8 mouse cellular contexts compared by ENCODE assay signal in genomic region chr10:59109015-59109414, GRCm38 (mm10).
A peak's percentile ranks its signal among the peaks of the same experiment; 100 is the strongest.
DNase-seq lines count a peak whose midpoint lies in the region; ATAC-seq and TF ChIP-seq lines count a peak whose summit lies in the region.

No protein-coding gene starts in this region.

- H3K4me1 ChIP-seq in bone marrow, adult 2 months (ENCODE audit: control insufficient read depth, insufficient read depth, low read length), result no peaks in the 10 kb centered on the region
- no peaks in the 10 kb centered on the region for H3K4me1 ChIP-seq in forebrain, embryonic 11.5 days (replicated peaks; ENCODE audit: control insufficient read depth, insufficient read depth, low read length)
- H3K4me1 ChIP-seq in hindbrain, embryonic 16.5 days (ENCODE audit: control insufficient read depth, insufficient read depth, low read depth, low read length), result no peaks in the 10 kb centered on the region
- H3K4me1 ChIP-seq in midbrain, embryonic 13.5 days (replicated peaks), result no peaks in the 10 kb centered on the region
- H3K4me1 ChIP-seq in spleen, adult 2 months (ENCODE audit: control insufficient read depth, insufficient read depth, insufficient read length), result no peaks in the 10 kb centered on the region

- no peak overlapping the region for H3K4me2 ChIP-seq in forebrain, embryonic 11.5 days (ENCODE audit: low read depth, low read length, severe bottlenecking)
- H3K4me2 ChIP-seq in hindbrain, embryonic 16.5 days (ENCODE audit: low read length), result no peak overlapping the region
- H3K4me2 ChIP-seq in midbrain, embryonic 13.5 days (replicated peaks), result no peak overlapping the region

- DNase-seq in cerebellum, adult 18-20 months, result peak; percentile 33 to 49
- DNase-seq in forebrain, embryonic 11.5 days (ENCODE audit: low spot score), result peak; percentile 83
- DNase-seq in left cerebral cortex, postnatal 10 days (ENCODE audit: extremely low spot score in 1 of 2, low spot score in 2 of 2), result peak; percentile 64 to 75
- DNase-seq in spleen, adult 2 months (ENCODE audit: low read depth in 1 of 2, low spot score in 2 of 2), result peak; percentile 22 to 45

- WGBS in bone marrow, adult 2 months, result 10% methylated on average over 2 of the region's 2 CpGs
- WGBS in forebrain, embryonic 11.5 days, result 32% methylated on average over 2 of the region's 2 CpGs
- 40% methylated on average over 2 of the region's 2 CpGs for WGBS in hindbrain, embryonic 16.5 days
- WGBS in midbrain, embryonic 13.5 days, result 37% methylated on average over 2 of the region's 2 CpGs
- 14% methylated on average over 2 of the region's 2 CpGs for WGBS in spleen, adult 2 months

- intact Hi-C loops in left cerebral cortex, postnatal 10 days (cut with DNase I), result loop anchor here (5.0 kb wide), 1 partner anchor 178 kb away; no protein-coding TSS in a partner anchor

- TF ChIP-seq POLR2A in bone marrow, adult 2 months (IDR thresholded peaks at IDR 0.05; ENCODE audit: borderline replicate concordance, control insufficient read depth, low read depth, low read length), result no peak
- no peak for TF ChIP-seq POLR2A in spleen, adult 2 months (IDR thresholded peaks at IDR 0.05; ENCODE audit: low read depth, low read length)

- no peaks in the 10 kb centered on the region for H3K9me3 ChIP-seq in forebrain, embryonic 11.5 days (ENCODE audit: control insufficient read depth, low read length)
- no peaks in the 10 kb centered on the region for H3K9me3 ChIP-seq in hindbrain, embryonic 16.5 days (ENCODE audit: control insufficient read depth, low read length)
- H3K9me3 ChIP-seq in midbrain, embryonic 13.5 days, result no peaks in the 10 kb centered on the region

- no peak overlapping the region for H3K9ac ChIP-seq in forebrain, embryonic 11.5 days (ENCODE audit: low read length)
- H3K9ac ChIP-seq in hindbrain, embryonic 16.5 days (ENCODE audit: low read depth, low read length), result no peak overlapping the region
- H3K9ac ChIP-seq in midbrain, embryonic 13.5 days (replicated peaks), result no peak overlapping the region

- no peak overlapping the region for H3K4me3 ChIP-seq in bone marrow, adult 2 months (replicated peaks; ENCODE audit: control insufficient read depth, low read depth, low read length)
- H3K4me3 ChIP-seq in forebrain, embryonic 11.5 days (ENCODE audit: low read depth, low read length), result no peak overlapping the region
- no peak overlapping the region for H3K4me3 ChIP-seq in hindbrain, embryonic 16.5 days (ENCODE audit: low read length)
- H3K4me3 ChIP-seq in midbrain, embryonic 13.5 days (replicated peaks), result no peak overlapping the region
- H3K4me3 ChIP-seq in spleen, adult 2 months (ENCODE audit: extremely low read depth, insufficient read depth, insufficient read length), result no peak overlapping the region

- no peaks in the 10 kb centered on the region for H3K36me3 ChIP-seq in forebrain, embryonic 11.5 days (ENCODE audit: control insufficient read depth, insufficient read depth, low read length)
- H3K36me3 ChIP-seq in hindbrain, embryonic 16.5 days (ENCODE audit: control insufficient read depth, insufficient read depth, low read length), result no peaks in the 10 kb centered on the region; the same call in 1 of the 2 replicates
- no peaks in the 10 kb centered on the region for H3K36me3 ChIP-seq in midbrain, embryonic 13.5 days
- no peaks in the 10 kb centered on the region for H3K36me3 ChIP-seq in spleen, adult 2 months (ENCODE audit: control insufficient read depth, insufficient read depth, low read length)

- H3K27me3 ChIP-seq in forebrain, embryonic 11.5 days (ENCODE audit: control insufficient read depth, insufficient read depth, low read length), result no peaks in the 10 kb centered on the region
- no peaks in the 10 kb centered on the region for H3K27me3 ChIP-seq in hindbrain, embryonic 16.5 days (replicated peaks; ENCODE audit: control insufficient read depth, insufficient read depth, low read length)
- no peaks in the 10 kb centered on the region for H3K27me3 ChIP-seq in midbrain, embryonic 13.5 days
- H3K27me3 ChIP-seq in spleen, adult 2 months (ENCODE audit: control insufficient read depth, insufficient read depth, low read length), result no peaks in the 10 kb centered on the region

- peak; percentile 68 for TF ChIP-seq CTCF in bone marrow, adult 2 months (IDR thresholded peaks at IDR 0.05; ENCODE audit: control insufficient read depth, insufficient read depth, low read length)
- peak; percentile 56; the same call in 1 of the 2 replicates for TF ChIP-seq CTCF in spleen, adult 2 months (IDR thresholded peaks at IDR 0.05; ENCODE audit: extremely low read depth, insufficient read depth, insufficient read length, insufficient replicate concordance)

- ATAC-seq in cerebellum, adult (ENCODE audit: insufficient number of reproducible peaks, low FRiP score, low TSS enrichment), result no peak
- ATAC-seq in forebrain, embryonic 11.5 days (replicated peaks; ENCODE audit: low FRiP score), result 0 out of 2 replicates have a peak, but pooled peaks have one; percentile 51
- ATAC-seq in hindbrain, embryonic 16.5 days, result peak; percentile 51; the same call in 1 of the 2 replicates
- ATAC-seq in midbrain, embryonic 13.5 days, result peak; percentile 66

- H3K27ac ChIP-seq in bone marrow, adult 2 months (ENCODE audit: control insufficient read depth, insufficient read depth, low read depth, low read length, poor library complexity), result no peak overlapping the region
- H3K27ac ChIP-seq in forebrain, embryonic 11.5 days (ENCODE audit: low read depth, low read length), result no peak overlapping the region
- no peak overlapping the region for H3K27ac ChIP-seq in hindbrain, embryonic 16.5 days (ENCODE audit: low read depth, low read length)
- H3K27ac ChIP-seq in midbrain, embryonic 13.5 days, result no peak overlapping the region
- H3K27ac ChIP-seq in spleen, adult 2 months (ENCODE audit: insufficient read depth, low read length), result no peak overlapping the region
